Mouse (Mus musculus): Measurements from ENCODE around the gene Lamb1.

- TF ChIP-seq EP300 (IDR thresholded peaks at IDR 0.05; ENCODE audit: insufficient read depth, low read depth, low read length) (no peak), POLR2A (IDR thresholded peaks at IDR 0.05; ENCODE audit: insufficient read depth, low read length) (no peak), CTCF (IDR thresholded peaks at IDR 0.05; ENCODE audit: low read depth, low read length) (no peak)
These were observed 47.8 kb upstream of the Lamb1 start for GRCm38 (mm10) chr12:31217232-31217631.
